Mouse (Mus musculus): ENCODE measurements around the gene Tmem51. TPM values are rescaled to one million over a fixed set of nuclear protein-coding genes. Genes with fewer than 3 reads are reported as not detected.

Gene Tmem51
- total RNA-seq, 2 experiments from 2014 or later = 5.1 to 5.2 TPM

- DNase-seq = no peak
- intact Hi-C loops (cut with DNase I) = loop anchor here (1.0 kb wide), 2 partner anchors 16 to 62 kb away; no protein-coding TSS in a partner anchor
Observed at GRCm38 (mm10) chr4:142082703-142083102, 1.4 kb downstream of the Tmem51 start.

GRCm38 (mm10) chr4:142081631-142082283 lies 2.3 kb downstream of the Tmem51 start:
- intact Hi-C loops (cut with DNase I) = no loop called here

GRCm38 (mm10) chr4:142080901-142081630 lies 3.0 kb downstream of the Tmem51 start:
- DNase-seq = peak in 1 of 2 experiments; percentile 42
- intact Hi-C loops (cut with DNase I) = no loop called here

More at GRCm38 (mm10) chr4:142081631-142082283, 2.3 kb downstream of the Tmem51 start:
- DNase-seq = peak; percentile 56 to 61

- no peak for DNase-seq
- intact Hi-C loops (cut with DNase I) = no loop called here
Observed at GRCm38 (mm10) chr4:142080487-142080767, 3.7 kb downstream of the Tmem51 start.

- intact Hi-C loops (cut with DNase I) = no loop called here
- DNase-seq = no peak
Observed at GRCm38 (mm10) chr4:142079629-142080486, 4.2 kb downstream of the Tmem51 start.

GRCm38 (mm10) chr4:142077572-142078271 lies 6.4 kb downstream of the Tmem51 start:
- peak; percentile 39 to 51 for DNase-seq
- intact Hi-C loops (cut with DNase I) = no loop called here

GRCm38 (mm10) chr4:142076883-142077282 lies 7.2 kb downstream of the Tmem51 start:
- DNase-seq = no peak
- intact Hi-C loops (cut with DNase I) = no loop called here

GRCm38 (mm10) chr4:142075931-142076330 lies 8.2 kb downstream of the Tmem51 start:
- intact Hi-C loops (cut with DNase I) = no loop called here
- DNase-seq = no peak

- intact Hi-C loops (cut with DNase I) = no loop called here
- DNase-seq = no peak
Observed at GRCm38 (mm10) chr4:142074060-142074732, 9.9 kb downstream of the Tmem51 start.

- DNase-seq = no peak
- intact Hi-C loops (cut with DNase I) = no loop called here
Observed at GRCm38 (mm10) chr4:142071243-142071991, 12.7 kb downstream of the Tmem51 start.

GRCm38 (mm10) chr4:142070840-142071239 lies 13.3 kb downstream of the Tmem51 start:
- no peak for DNase-seq
- intact Hi-C loops (cut with DNase I) = no loop called here

- no peak for DNase-seq
- intact Hi-C loops (cut with DNase I) = no loop called here
Observed at GRCm38 (mm10) chr4:142068899-142069812, 14.9 kb downstream of the Tmem51 start.

- DNase-seq = no peak
- intact Hi-C loops (cut with DNase I) = no loop called here
Observed at GRCm38 (mm10) chr4:142066576-142066975, 17.5 kb downstream of the Tmem51 start.

GRCm38 (mm10) chr4:142065835-142066234 lies 18.3 kb downstream of the Tmem51 start:
- DNase-seq = peak; percentile 45 to 53
- intact Hi-C loops (cut with DNase I) = no loop called here

GRCm38 (mm10) chr4:142065270-142065669 lies 18.8 kb downstream of the Tmem51 start:
- intact Hi-C loops (cut with DNase I) = no loop called here
- DNase-seq = peak; percentile 54 to 57

GRCm38 (mm10) chr4:142064582-142065228 lies 19.4 kb downstream of the Tmem51 start:
- intact Hi-C loops (cut with DNase I) = no loop called here
- DNase-seq = no peak

GRCm38 (mm10) chr4:142063057-142063534 lies 21.0 kb downstream of the Tmem51 start:
- DNase-seq = no peak
- intact Hi-C loops (cut with DNase I) = no loop called here
